Mouse (Mus musculus) MEL (cell line): Measurements from ENCODE around the gene Nup160. TPM values are rescaled to one million over a fixed set of nuclear protein-coding genes. Genes with fewer than 3 reads are reported as not detected.

Source experiments
- DNase-seq: peaks from one replicate; pipeline ENCODE4 v3.0.0; 2011; ENCODE audit warnings: low read depth, low spot score
- H3K27ac ChIP-seq: 2 replicates; pipeline ENCODE4 v1.5.1; 2012; ENCODE audit warnings: low read depth, mild to moderate bottlenecking, control low read depth, low read length, moderate library complexity; ENCODE audit not compliant: control insufficient read depth
- H3K27me3 ChIP-seq, 2 experiments: fragments of 150-350 bp in 1 of 2; sonication (generic) in 1 of 2; 2 replicates each; pipeline ENCODE4 v1.6.1; 2012; ENCODE audit warnings: low read length in 2 of 2, mild to moderate bottlenecking in 2 of 2, improper control_type of control experiment in 1 of 2, moderate library complexity in 1 of 2; ENCODE audit not compliant: insufficient read depth in 2 of 2, control insufficient read depth in 1 of 2
- H3K36me3 ChIP-seq, 2 experiments: 2 replicates each; pipeline ENCODE4 v1.6.1; 2012 to 2014; ENCODE audit warnings: low read length in 2 of 2, improper control_type of control experiment in 1 of 2, inconsistent platforms in 1 of 2, mild to moderate bottlenecking in 1 of 2; ENCODE audit not compliant: insufficient read depth in 2 of 2, control insufficient read depth in 1 of 2
- H3K4me1 ChIP-seq, 2 experiments: fragments of 150-350 bp in 1 of 2; sonication (generic) in 1 of 2; 2 replicates each; pipeline ENCODE4 v1.6.1; 2012; ENCODE audit warnings: low read length in 2 of 2, improper control_type of control experiment in 1 of 2, mild to moderate bottlenecking in 1 of 2; ENCODE audit not compliant: insufficient read depth in 2 of 2, control insufficient read depth in 1 of 2
- H3K4me3 ChIP-seq, 2 experiments: fragments of 150-350 bp in 1 of 2; sonication (generic) in 1 of 2; 2 replicates each; pipeline ENCODE4 v1.5.1; 2012; ENCODE audit warnings: low read depth in 2 of 2, low read length in 2 of 2, mild to moderate bottlenecking in 2 of 2, moderate library complexity in 2 of 2, control low read depth in 1 of 2, improper control_type of control experiment in 1 of 2; ENCODE audit not compliant: control insufficient read depth in 1 of 2, insufficient read depth in 1 of 2
- H3K79me2 ChIP-seq: 2 replicates; pipeline ENCODE4 v1.6.1; 2012; ENCODE audit warnings: mild to moderate bottlenecking, low read length, moderate library complexity; ENCODE audit not compliant: control insufficient read depth, poor library complexity, insufficient read depth
- H3K9ac ChIP-seq: 2 replicates; pipeline ENCODE4 v1.6.1; 2012; ENCODE audit warnings: low read depth, mild to moderate bottlenecking, control low read depth, low read length, moderate library complexity; ENCODE audit not compliant: control insufficient read depth, poor library complexity, severe bottlenecking
- H3K9me3 ChIP-seq: fragments of 150-350 bp; sonication (generic); replicated peaks from 2 replicates; pipeline ENCODE4 v1.6.1; 2012; ENCODE audit warnings: mild to moderate bottlenecking, low read length, improper control_type of control experiment, moderate library complexity; ENCODE audit not compliant: insufficient read depth
- CHD1 ChIP-seq: IDR thresholded peaks from 2 replicates; pipeline ENCODE4 v1.6.1; 2012; ENCODE audit warnings: low read depth, mild to moderate bottlenecking, inconsistent platforms, low read length, improper control_type of control experiment
- CHD2 ChIP-seq: IDR thresholded peaks from 2 replicates; pipeline ENCODE4 v1.6.1; 2011; ENCODE audit warnings: low read length, improper control_type of control experiment
- CTCF ChIP-seq, 3 experiments: IDR thresholded peaks in 2 of 3; conservative IDR thresholded peaks in 1 of 3; 2 replicates each; pipeline ENCODE4 v1.5.1; 2011 to 2012; ENCODE audit warnings: low read length in 3 of 3, low read depth in 2 of 3, mild to moderate bottlenecking in 2 of 3, improper control_type of control experiment in 1 of 3, inconsistent platforms in 1 of 3, mixed read lengths in 1 of 3, moderate library complexity in 1 of 3; ENCODE audit not compliant: control insufficient read depth in 1 of 3, insufficient read depth in 1 of 3, poor library complexity in 1 of 3, severe bottlenecking in 1 of 3
- EP300 ChIP-seq, 2 experiments: IDR thresholded peaks; 2 replicates each; pipeline ENCODE4 v1.6.1; 2011; ENCODE audit warnings: improper control_type of control experiment in 2 of 2, low read length in 2 of 2, low read depth in 1 of 2, mild to moderate bottlenecking in 1 of 2
- ETS1 ChIP-seq: IDR thresholded peaks from 2 replicates; pipeline ENCODE4 v1.6.1; 2012; ENCODE audit warnings: low read depth, mild to moderate bottlenecking, inconsistent platforms, low read length, improper control_type of control experiment, moderate library complexity
- HCFC1 ChIP-seq: IDR thresholded peaks from 2 replicates; pipeline ENCODE4 v1.6.1; 2012; ENCODE audit warnings: low read depth, mild to moderate bottlenecking, inconsistent platforms, low read length, improper control_type of control experiment, moderate library complexity
- JUND ChIP-seq: IDR thresholded peaks from 2 replicates; pipeline ENCODE4 v1.6.1; 2011; ENCODE audit warnings: low read depth, mild to moderate bottlenecking, improper control_type of control experiment, low read length
- KAT2A ChIP-seq: conservative IDR thresholded peaks from 2 replicates; pipeline ENCODE4 v1.6.1; 2012; ENCODE audit warnings: low read depth, low read length, improper control_type of control experiment, inconsistent platforms
- MAZ ChIP-seq: IDR thresholded peaks from 2 replicates; pipeline ENCODE4 v1.6.1; 2012; ENCODE audit warnings: low read depth, mild to moderate bottlenecking, inconsistent platforms, low read length, improper control_type of control experiment
- MEF2A ChIP-seq: IDR thresholded peaks from 2 replicates; pipeline ENCODE4 v1.6.1; 2014; ENCODE audit warnings: low read depth, mild to moderate bottlenecking, inconsistent platforms, low read length, improper control_type of control experiment; ENCODE audit not compliant: poor library complexity, insufficient replicate concordance, severe bottlenecking; ENCODE audit errors: extremely low read depth
- MXI1 ChIP-seq: IDR thresholded peaks from 2 replicates; pipeline ENCODE4 v1.6.1; 2011; ENCODE audit warnings: mild to moderate bottlenecking, low read depth, low read length, improper control_type of control experiment
- MYB ChIP-seq: IDR thresholded peaks from 2 replicates; pipeline ENCODE4 v1.6.1; 2011; ENCODE audit warnings: mild to moderate bottlenecking, low read depth, low read length, improper control_type of control experiment
- MYC ChIP-seq: IDR thresholded peaks from 2 replicates; pipeline ENCODE4 v1.6.1; 2011; ENCODE audit warnings: low read depth, mild to moderate bottlenecking, low read length, improper control_type of control experiment, moderate library complexity
- POLR2AphosphoS2 ChIP-seq: IDR thresholded peaks from 2 replicates; pipeline ENCODE4 v1.6.1; 2011; ENCODE audit warnings: low read length, improper control_type of control experiment
- POLR2AphosphoS5 ChIP-seq: IDR thresholded peaks from 2 replicates; pipeline ENCODE4 v1.6.1; 2012; ENCODE audit warnings: low read depth, borderline replicate concordance, mild to moderate bottlenecking, inconsistent platforms, low read length, moderate library complexity, mixed read lengths
- RAD21 ChIP-seq: IDR thresholded peaks from 2 replicates; pipeline ENCODE4 v1.6.1; 2011; ENCODE audit warnings: mild to moderate bottlenecking, low read depth, low read length, improper control_type of control experiment
- RCOR1 ChIP-seq: IDR thresholded peaks from 2 replicates; pipeline ENCODE4 v1.6.1; 2012; ENCODE audit warnings: low read depth, mild to moderate bottlenecking, inconsistent platforms, low read length, improper control_type of control experiment
- SIN3A ChIP-seq: IDR thresholded peaks from 2 replicates; pipeline ENCODE4 v1.6.1; 2012; ENCODE audit warnings: low read length, improper control_type of control experiment, inconsistent platforms
- TBP ChIP-seq: IDR thresholded peaks from 2 replicates; pipeline ENCODE4 v1.8.0; 2011; ENCODE audit warnings: low read depth, low read length, improper control_type of control experiment
- TCF12 ChIP-seq: IDR thresholded peaks from 2 replicates; pipeline ENCODE4 v1.6.1; 2014; ENCODE audit warnings: low read depth, mild to moderate bottlenecking, inconsistent platforms, low read length, improper control_type of control experiment, moderate library complexity
- UBTF ChIP-seq: IDR thresholded peaks from 2 replicates; pipeline ENCODE4 v1.6.1; 2012; ENCODE audit warnings: low read depth, mild to moderate bottlenecking, inconsistent platforms, low read length, improper control_type of control experiment, moderate library complexity, borderline replicate concordance; ENCODE audit not compliant: insufficient read depth
- USF1 ChIP-seq: IDR thresholded peaks from 2 replicates; pipeline ENCODE4 v1.6.1; 2014; ENCODE audit warnings: low read depth, mild to moderate bottlenecking, inconsistent platforms, low read length, improper control_type of control experiment, moderate library complexity
- USF2 ChIP-seq, 2 experiments: IDR thresholded peaks; 2 replicates each; pipeline ENCODE4 v1.6.1; 2011 to 2012; ENCODE audit warnings: improper control_type of control experiment in 2 of 2, low read length in 2 of 2, borderline replicate concordance in 1 of 2, inconsistent platforms in 1 of 2, low read depth in 1 of 2, mild to moderate bottlenecking in 1 of 2; ENCODE audit not compliant: insufficient read depth in 1 of 2
- ZC3H11A ChIP-seq: IDR thresholded peaks from 2 replicates; pipeline ENCODE4 v1.6.1; 2012; ENCODE audit warnings: low read depth, mild to moderate bottlenecking, inconsistent platforms, low read length, improper control_type of control experiment
- ZKSCAN1 ChIP-seq: IDR thresholded peaks from 2 replicates; pipeline ENCODE4 v1.6.1; 2012; ENCODE audit warnings: low read depth, mild to moderate bottlenecking, inconsistent platforms, low read length, improper control_type of control experiment, moderate library complexity
- ZNF384 ChIP-seq: IDR thresholded peaks from 2 replicates; pipeline ENCODE4 v1.6.1; 2012; ENCODE audit warnings: low read depth, mild to moderate bottlenecking, inconsistent platforms, low read length, improper control_type of control experiment
- polyA plus RNA-seq, 2 experiments: library from polyadenylated mRNA; stranded (reverse) in 1 of 2; unstranded in 1 of 2; fragments of >175 nt in 1 of 2; fragments of >200 nt in 1 of 2; gene quantifications; 2 replicates each; pipeline versions ENCODE4 v1.2.1 to v1.2.4; 2012; ENCODE audit warnings: low replicate concordance in 2 of 2, low read depth in 1 of 2; ENCODE audit not compliant: insufficient read length in 2 of 2, insufficient read depth in 1 of 2, missing spikeins in 1 of 2
- total RNA-seq: library from RNA; depleted of rRNA; stranded (reverse); fragments of 300-350 nt; gene quantifications from 2 replicates; pipeline ENCODE4 v1.2.3, GENCODE M21; 2012

Gene Nup160
- total and polyA plus RNA-seq, 3 experiments = 43.8 to 91.4 (median 63.8) TPM

- H3K4me3 ChIP-seq = no peak overlapping the region
- H3K79me2 ChIP-seq = no peaks in the 10 kb centered on the region
- H3K27me3 ChIP-seq = no peaks in the 10 kb centered on the region
- H3K4me1 ChIP-seq = 0 out of 4 replicates have a peak, but pooled peaks cover 0 to 2% of the 10 kb centered on the region in 2 experiments
- no peak overlapping the region for H3K27ac ChIP-seq
- H3K9me3 ChIP-seq = no peaks in the 10 kb centered on the region
- H3K9ac ChIP-seq = no peak overlapping the region
- peak; percentile 37 for DNase-seq
- H3K36me3 ChIP-seq = peaks cover 4 to 26% of the 10 kb centered on the region in 2 experiments
- no peak for TF ChIP-seq USF2 (IDR thresholded peaks at IDR 0.05; ENCODE audit: borderline replicate concordance in 1 of 2, insufficient read depth in 1 of 2, low read depth in 1 of 2, low read length in 2 of 2)
- TF ChIP-seq POLR2AphosphoS2 = 0 out of 2 replicates have a peak, but pooled peaks have one; percentile 12
- TF ChIP-seq MYB = no peak
- TF ChIP-seq RCOR1 = no peak
- no peak for TF ChIP-seq JUND
- no peak for TF ChIP-seq KAT2A
- TF ChIP-seq ZNF384 = peak; percentile 88
- no peak for TF ChIP-seq EP300 (IDR thresholded peaks at IDR 0.05; ENCODE audit: low read depth in 1 of 2, low read length in 2 of 2)
- no peak for TF ChIP-seq RAD21
- no peak for TF ChIP-seq CHD2
- no peak for TF ChIP-seq USF1
- no peak for TF ChIP-seq UBTF
- no peak for TF ChIP-seq MEF2A
These were observed 61.8 kb downstream of the Nup160 start for GRCm38 (mm10) chr2:90738801-90739200.

GRCm38 (mm10) chr2:90739327-90739726 lies 62.3 kb downstream of the Nup160 start:
- H3K9ac ChIP-seq = no peak overlapping the region
- H3K27ac ChIP-seq = no peak overlapping the region
- no peak for DNase-seq
- H3K36me3 ChIP-seq = peaks cover 7 to 22% of the 10 kb centered on the region in 2 experiments
- peaks cover 0 to 4% of the 10 kb centered on the region in 2 experiments; a peak in 1 of 4 replicates for H3K4me1 ChIP-seq
- no peaks in the 10 kb centered on the region for H3K9me3 ChIP-seq
- no peaks in the 10 kb centered on the region for H3K79me2 ChIP-seq
- no peak overlapping the region for H3K4me3 ChIP-seq
- no peaks in the 10 kb centered on the region for H3K27me3 ChIP-seq
- TF ChIP-seq ZKSCAN1 = 0 out of 2 replicates have a peak, but pooled peaks have one; percentile 50
- no peak for TF ChIP-seq MXI1

DNA sequence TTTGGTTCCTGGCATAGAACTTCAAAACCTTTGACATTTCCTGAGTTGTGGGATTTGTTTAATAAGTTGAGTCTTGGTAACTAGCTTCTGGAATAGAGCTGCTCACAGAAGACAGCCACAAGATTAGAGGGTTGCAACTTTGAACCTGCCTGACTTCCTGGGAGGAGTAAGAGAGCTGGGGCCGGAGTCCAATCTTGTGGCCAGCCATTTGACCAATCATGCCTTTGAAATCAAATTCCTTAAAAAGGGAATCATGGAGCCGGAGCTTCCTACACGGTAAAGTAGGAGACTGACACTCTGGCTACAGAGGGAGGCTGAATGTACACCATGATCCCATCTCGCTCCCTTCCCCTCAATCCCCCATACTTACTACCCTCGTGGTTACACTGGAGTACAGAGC lies 62.9 kb downstream of the Nup160 start:
- no peak for DNase-seq
- Histone ChIP-seq H3K9ac (no peak overlapping the region), H3K27me3 (no peaks in the 10 kb centered on the region), H3K36me3 (peaks cover 9 to 19% of the 10 kb centered on the region in 2 experiments), H3K27ac (no peak overlapping the region), H3K4me3 (no peak overlapping the region), H3K79me2 (no peaks in the 10 kb centered on the region; the same call in 1 of the 2 replicates), H3K9me3 (no peaks in the 10 kb centered on the region), H3K4me1 (peaks cover 0 to 7% of the 10 kb centered on the region in 2 experiments; a peak in 1 of 4 replicates)
- TF ChIP-seq ZNF384 (no peak), MAZ (no peak), MYB (no peak), KAT2A (no peak), SIN3A (no peak), ZC3H11A (no peak), HCFC1 (no peak), MYC (no peak), CHD1 (no peak), TBP (no peak), POLR2AphosphoS2 (no peak), ETS1 (no peak), UBTF (no peak), CTCF (IDR thresholded peaks at IDR 0.05 in 2 of 3, conservative IDR thresholded peaks at IDR 0.05 in 1 of 3; ENCODE audit: control insufficient read depth in 1 of 3, insufficient read depth in 1 of 3, low read depth in 2 of 3, low read length in 3 of 3, poor library complexity in 1 of 3, severe bottlenecking in 1 of 3) (no peak), TCF12 (no peak), POLR2AphosphoS5 (no peak)
